Mouse (Mus musculus): ENCODE results near the gene Phf1. TPM values are rescaled to one million over a fixed set of nuclear protein-coding genes. Genes with fewer than 3 reads are reported as not detected.
"Not testable (repeated sequence)": the region's sequence is repeated elsewhere in the genome, so short reads cannot be mapped to it uniquely, and the experiment has no call there.

Gene Phf1
- polyA plus RNA-seq, 1 experiment from 2014 or later, result 15.7 TPM

- Histone ChIP-seq H3K4me2 (replicated peaks) (no peak overlapping the region), H3K27me3 (no peaks in the 10 kb centered on the region), H3K9me3 (replicated peaks) (0 out of 2 replicates have a peak, but pooled peaks cover 5% of the 10 kb centered on the region), H3K36me3 (no peaks in the 10 kb centered on the region), H3K27ac (no peak overlapping the region), H3K4me1 (peaks cover 7% of the 10 kb centered on the region), H3K9ac (no peak overlapping the region), H3K4me3 (no peak overlapping the region)
- WGBS, result 32% methylated on average over 1 of the region's 1 CpGs
- no peak for ATAC-seq (ENCODE audit: low FRiP score)
These were observed 17.6 kb upstream of the Phf1 start for GRCm38 (mm10) chr17:26915248-26915647.

DNA sequence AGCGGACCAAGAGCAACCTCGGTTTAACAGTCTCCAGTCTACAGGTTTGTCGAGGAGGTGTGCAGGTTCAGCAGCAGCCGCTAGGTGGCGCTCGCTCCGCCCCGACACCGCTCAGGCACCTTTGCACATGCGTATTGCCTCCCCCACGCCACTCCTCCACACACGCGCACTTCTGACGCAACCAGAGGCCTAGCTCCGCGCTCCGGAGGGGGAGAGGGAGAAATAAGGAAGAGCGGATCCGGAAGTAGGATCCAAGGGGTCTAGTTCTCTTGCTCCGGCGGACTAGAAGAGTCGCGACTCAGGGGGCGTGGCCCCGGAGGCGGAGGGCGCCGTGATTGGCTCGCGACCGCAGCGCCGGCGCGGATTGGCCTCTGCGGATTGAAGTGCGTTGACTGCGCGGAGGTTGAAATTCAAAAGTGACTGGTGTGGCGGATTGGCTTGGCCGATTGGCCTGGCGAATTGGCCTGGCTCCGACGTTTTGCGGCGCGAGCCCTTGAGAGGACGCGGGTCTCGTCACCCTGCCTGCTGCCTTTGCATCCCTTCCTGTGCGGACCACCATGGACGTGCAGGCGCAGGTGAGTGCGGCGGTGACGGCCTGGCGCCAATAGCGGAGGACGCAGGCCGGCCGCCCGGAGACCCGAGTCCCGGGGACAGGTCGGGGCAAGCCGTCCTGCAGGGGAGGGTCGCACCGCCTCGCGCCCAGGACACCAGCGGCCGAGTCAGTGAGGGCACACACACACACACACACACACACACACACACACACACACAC lies 16.0 kb upstream of the Phf1 start, which contains the start of gene Kifc5b:
Kifc5b (plus strand) TSS at position 381 of the 772 bp plus-strand sequence.
- H3K27me3 ChIP-seq, result no peaks in the 10 kb centered on the region
- peaks cover 8% of the 10 kb centered on the region; the same call in 1 of the 2 replicates for H3K36me3 ChIP-seq
- H3K27ac ChIP-seq, result peak within 1 kb of the TSS; percentile 35; the same call in 1 of the 2 replicates
- WGBS, result under 1% methylated on average over 70 of the region's 72 CpGs
- peak within 1 kb of the TSS; percentile 72 for H3K4me3 ChIP-seq
- peak within 1 kb of the TSS; percentile 80 for H3K4me2 ChIP-seq (replicated peaks)
- H3K4me1 ChIP-seq, result peaks cover 7% of the 10 kb centered on the region
- H3K9ac ChIP-seq, result peak within 1 kb of the TSS; percentile 68
- H3K9me3 ChIP-seq (replicated peaks), result 0 out of 2 replicates have a peak, but pooled peaks cover 5% of the 10 kb centered on the region
- peak; percentile 99 for ATAC-seq (ENCODE audit: low FRiP score)

DNA sequence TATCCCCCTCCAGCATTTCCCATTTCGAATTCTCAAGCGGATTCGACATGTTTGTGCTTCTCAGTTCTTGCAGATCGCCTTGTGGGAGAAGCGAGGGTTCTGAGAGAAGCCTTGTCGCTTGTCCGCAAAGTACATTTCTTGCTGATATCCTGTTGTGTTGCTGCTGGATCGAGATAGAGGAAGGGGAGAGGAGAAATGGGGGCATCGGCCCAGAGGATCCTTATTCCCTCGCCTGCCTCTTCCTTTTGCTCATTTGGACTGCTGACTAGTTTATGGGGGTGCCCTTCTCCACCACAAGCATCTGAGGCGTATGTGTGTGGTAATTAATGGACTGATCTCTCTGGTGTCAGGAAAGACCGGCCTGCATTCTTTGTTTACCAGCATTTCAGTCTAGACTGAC lies 15.3 kb upstream of the Phf1 start:
- H3K4me1 ChIP-seq; H3K9me3 ChIP-seq (replicated peaks); H3K27me3 ChIP-seq; H3K27ac ChIP-seq; ATAC-seq (ENCODE audit: low FRiP score); H3K36me3 ChIP-seq: not testable (repeated sequence)
- peak overlapping the region; percentile 72 for H3K4me3 ChIP-seq
- WGBS, result under 1% methylated on average over 12 of the region's 12 CpGs
- H3K9ac ChIP-seq, result peak overlapping the region; percentile 68
- peak overlapping the region; percentile 80 for H3K4me2 ChIP-seq (replicated peaks)

- Histone ChIP-seq H3K4me3 (peak overlapping the region; percentile 18), H3K27me3 (no peaks in the 10 kb centered on the region), H3K9me3 (replicated peaks) (0 out of 2 replicates have a peak, but pooled peaks cover 5% of the 10 kb centered on the region), H3K4me1 (peaks cover 7% of the 10 kb centered on the region), H3K4me2 (replicated peaks) (peak overlapping the region; percentile 80), H3K9ac (no peak overlapping the region), H3K27ac (no peak overlapping the region), H3K36me3 (peaks cover 11% of the 10 kb centered on the region; the same call in 1 of the 2 replicates)
- ATAC-seq (ENCODE audit: low FRiP score), result no peak
- 78% methylated on average over 2 of the region's 2 CpGs for WGBS
These were observed 14.5 kb upstream of the Phf1 start for GRCm38 (mm10) chr17:26918343-26918742.

DNA sequence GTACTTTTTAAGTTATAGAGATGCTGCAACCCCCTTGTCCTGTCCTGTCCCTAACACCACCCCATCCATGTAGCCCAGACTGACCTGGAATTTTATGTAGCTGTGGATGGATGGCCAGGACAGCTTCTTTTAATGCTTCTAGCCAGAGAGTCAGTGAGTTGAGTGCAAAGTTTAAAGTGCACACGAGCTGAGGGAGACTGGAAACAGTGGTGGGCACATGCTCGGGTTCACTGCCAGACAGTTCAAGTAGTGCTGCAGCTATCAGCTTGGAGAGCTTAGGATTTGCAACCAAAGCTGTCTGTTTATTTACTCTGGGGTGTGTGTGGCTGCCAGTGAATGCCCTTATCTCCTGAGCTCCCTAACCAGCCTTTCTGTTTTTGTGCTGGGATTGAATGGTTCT lies 13.3 kb upstream of the Phf1 start:
- not testable (repeated sequence) for H3K27me3 ChIP-seq; H3K4me2 ChIP-seq (replicated peaks); H3K4me3 ChIP-seq; H3K9ac ChIP-seq; H3K9me3 ChIP-seq (replicated peaks); H3K27ac ChIP-seq; ATAC-seq (ENCODE audit: low FRiP score); H3K4me1 ChIP-seq
- 89% methylated on average over 2 of the region's 2 CpGs for WGBS
- peaks cover 11% of the 10 kb centered on the region; the same call in 1 of the 2 replicates for H3K36me3 ChIP-seq

GRCm38 (mm10) chr17:26922368-26922767 lies 10.5 kb upstream of the Phf1 start:
- whole genome bisulfite sequencing, result 92% methylated on average over 6 of the region's 6 CpGs
- H3K9me3 ChIP-seq (replicated peaks); H3K4me1 ChIP-seq; H3K4me2 ChIP-seq (replicated peaks); H3K4me3 ChIP-seq; H3K27me3 ChIP-seq; H3K9ac ChIP-seq; ATAC-seq (ENCODE audit: low FRiP score); H3K27ac ChIP-seq: not testable (repeated sequence)
- H3K36me3 ChIP-seq, result peaks cover 33% of the 10 kb centered on the region

- WGBS, result 94% methylated on average over 9 of the region's 9 CpGs
- not testable (repeated sequence) for H3K9me3 ChIP-seq (replicated peaks); H3K4me1 ChIP-seq; H3K27me3 ChIP-seq; H3K9ac ChIP-seq; H3K4me3 ChIP-seq; H3K4me2 ChIP-seq (replicated peaks); ATAC-seq (ENCODE audit: low FRiP score); H3K27ac ChIP-seq
- H3K36me3 ChIP-seq, result peaks cover 50% of the 10 kb centered on the region
These were observed 7.4 kb upstream of the Phf1 start for GRCm38 (mm10) chr17:26925414-26925813.

DNA sequence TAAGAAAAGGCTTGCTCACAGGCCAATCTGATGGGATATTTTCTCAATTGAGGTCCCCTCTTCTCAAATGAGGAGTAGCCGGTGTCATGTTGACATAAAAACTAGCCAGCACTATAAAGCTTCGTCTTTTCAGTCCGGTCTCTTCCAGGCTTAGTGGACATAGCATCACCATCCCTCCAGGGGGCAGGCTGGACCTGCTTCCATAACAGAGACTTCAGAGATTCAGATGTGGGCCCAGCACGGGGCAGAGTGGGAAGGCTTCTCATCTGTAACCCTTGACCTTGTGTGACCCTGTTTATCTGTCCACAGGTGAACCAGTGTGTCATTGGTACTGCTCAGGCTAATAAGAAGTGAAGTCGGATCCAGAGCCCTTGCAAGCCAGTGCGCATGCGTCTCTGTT lies 1.1 kb upstream of the Phf1 start:
- not testable (repeated sequence) for H3K27me3 ChIP-seq; H3K4me2 ChIP-seq (replicated peaks); H3K9me3 ChIP-seq (replicated peaks); H3K27ac ChIP-seq; ATAC-seq (ENCODE audit: low FRiP score); H3K4me3 ChIP-seq; H3K9ac ChIP-seq
- whole genome bisulfite sequencing, result 67% methylated on average over 7 of the region's 7 CpGs
- H3K36me3 ChIP-seq, result peaks cover 43% of the 10 kb centered on the region
- peaks cover 20% of the 10 kb centered on the region for H3K4me1 ChIP-seq

DNA sequence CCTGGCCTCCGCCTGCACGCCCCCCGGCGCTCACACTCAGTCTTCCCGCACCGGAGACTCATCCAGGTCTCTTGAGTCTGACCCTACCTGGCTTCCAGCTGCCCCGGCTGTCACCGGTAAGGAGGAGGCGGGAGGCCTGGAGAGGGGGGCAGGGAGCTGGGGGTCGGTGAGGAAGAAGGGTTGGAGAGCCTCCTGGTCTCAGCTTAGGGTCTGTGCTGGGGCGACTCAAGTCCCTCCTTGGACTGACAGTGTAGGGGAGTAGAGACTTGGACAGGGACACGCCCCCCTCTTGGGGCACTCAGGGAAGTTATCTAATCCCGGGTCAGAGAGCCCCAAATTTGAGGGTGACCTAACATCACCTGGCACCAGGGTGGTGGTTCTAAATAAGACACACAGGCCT lies 567 bp downstream of the Phf1 start:
- WGBS, result 13% methylated on average over 13 of the region's 13 CpGs
- peaks cover 30% of the 10 kb centered on the region for H3K4me1 ChIP-seq
- H3K36me3 ChIP-seq, result peaks cover 37% of the 10 kb centered on the region
- peak overlapping the region; percentile 88 for H3K9ac ChIP-seq
- no peaks in the 10 kb centered on the region for H3K9me3 ChIP-seq (replicated peaks)
- H3K4me3 ChIP-seq, result peak overlapping the region; percentile 72
- peak overlapping the region; percentile 81 for H3K27ac ChIP-seq
- H3K4me2 ChIP-seq (replicated peaks), result peak overlapping the region; percentile 88
- H3K27me3 ChIP-seq, result no peaks in the 10 kb centered on the region
- peak; percentile 33; the same call in 1 of the 2 replicates for ATAC-seq (ENCODE audit: low FRiP score)

DNA sequence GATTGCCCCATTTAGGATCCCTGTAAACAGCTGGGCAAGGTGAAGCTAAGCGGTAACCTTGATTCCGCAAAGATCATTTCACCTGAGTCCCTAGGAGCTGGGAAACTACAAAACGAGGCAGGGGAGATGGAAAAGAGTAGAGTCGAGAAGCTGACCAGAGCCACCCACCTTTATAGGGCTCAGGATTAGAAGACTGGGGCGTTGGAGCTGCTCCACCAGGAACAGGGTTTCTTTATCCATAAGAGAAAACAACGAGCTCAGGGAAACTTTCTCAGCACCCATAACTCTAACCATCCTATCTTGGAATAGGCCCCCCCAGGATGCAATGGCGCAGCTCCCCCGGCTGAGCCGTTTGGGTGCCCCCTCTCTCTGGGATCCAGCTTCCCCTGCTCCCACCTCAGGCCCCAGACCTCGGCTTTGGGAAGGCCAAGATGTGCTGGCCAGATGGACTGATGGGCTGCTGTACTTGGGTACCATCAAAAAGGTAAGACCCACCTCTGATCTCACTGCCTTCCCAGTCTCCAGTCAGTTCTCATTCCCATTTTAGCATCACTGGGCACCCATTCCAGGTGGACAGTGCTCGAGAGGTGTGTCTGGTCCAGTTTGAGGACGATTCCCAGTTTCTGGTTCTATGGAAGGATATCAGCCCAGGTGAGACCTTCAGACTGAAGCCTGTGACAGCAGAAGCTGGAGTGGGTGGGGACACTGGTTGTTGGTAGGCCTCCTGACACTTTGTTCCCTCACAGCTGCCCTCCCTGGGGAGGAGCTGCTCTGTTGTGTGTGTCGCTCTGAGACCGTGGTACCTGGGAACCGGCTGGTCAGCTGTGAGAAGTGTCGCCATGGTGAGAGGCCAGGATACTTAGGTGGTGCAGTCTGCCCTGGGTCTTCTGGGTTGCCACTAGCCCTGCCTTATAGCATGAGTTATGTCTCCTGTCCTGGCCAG lies 1.3 kb downstream of the Phf1 start:
- Histone ChIP-seq H3K9ac (peak overlapping the region; percentile 88), H3K27me3 (no peaks in the 10 kb centered on the region), H3K36me3 (peaks cover 31% of the 10 kb centered on the region), H3K4me3 (peak overlapping the region; percentile 72), H3K27ac (no peak overlapping the region), H3K4me2 (replicated peaks) (peak overlapping the region; percentile 88), H3K4me1 (peaks cover 35% of the 10 kb centered on the region), H3K9me3 (replicated peaks) (no peaks in the 10 kb centered on the region)
- ATAC-seq (ENCODE audit: low FRiP score), result no peak
- 82% methylated on average over 16 of the region's 16 CpGs for WGBS

DNA sequence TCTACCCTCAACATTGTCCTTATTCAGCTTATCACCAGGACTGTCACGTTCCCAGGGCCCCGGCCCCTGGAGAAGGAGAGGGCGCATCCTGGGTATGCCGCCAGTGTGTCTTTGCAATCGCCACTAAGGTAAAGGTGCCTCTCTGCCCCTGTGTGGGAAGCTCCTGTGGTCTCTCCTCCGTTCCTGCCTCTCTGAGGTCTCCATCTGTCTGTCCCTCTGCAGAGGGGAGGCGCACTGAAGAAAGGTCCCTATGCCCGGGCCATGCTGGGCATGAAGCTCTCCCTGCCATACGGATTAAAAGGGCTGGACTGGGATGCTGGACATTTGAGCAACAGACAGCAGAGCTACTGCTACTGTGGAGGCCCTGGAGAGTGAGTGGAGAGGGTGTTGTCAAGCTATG lies 2.2 kb downstream of the Phf1 start:
- Histone ChIP-seq H3K27me3 (no peaks in the 10 kb centered on the region), H3K9ac (0 out of 2 replicates have a peak overlapping the region, but pooled peaks have one; percentile 0), H3K36me3 (peaks cover 27% of the 10 kb centered on the region), H3K27ac (no peak overlapping the region), H3K4me3 (no peak overlapping the region), H3K4me2 (replicated peaks) (no peak overlapping the region), H3K4me1 (peaks cover 38% of the 10 kb centered on the region), H3K9me3 (replicated peaks) (no peaks in the 10 kb centered on the region)
- WGBS, result 93% methylated on average over 9 of the region's 9 CpGs
- no peak for ATAC-seq (ENCODE audit: low FRiP score)

DNA sequence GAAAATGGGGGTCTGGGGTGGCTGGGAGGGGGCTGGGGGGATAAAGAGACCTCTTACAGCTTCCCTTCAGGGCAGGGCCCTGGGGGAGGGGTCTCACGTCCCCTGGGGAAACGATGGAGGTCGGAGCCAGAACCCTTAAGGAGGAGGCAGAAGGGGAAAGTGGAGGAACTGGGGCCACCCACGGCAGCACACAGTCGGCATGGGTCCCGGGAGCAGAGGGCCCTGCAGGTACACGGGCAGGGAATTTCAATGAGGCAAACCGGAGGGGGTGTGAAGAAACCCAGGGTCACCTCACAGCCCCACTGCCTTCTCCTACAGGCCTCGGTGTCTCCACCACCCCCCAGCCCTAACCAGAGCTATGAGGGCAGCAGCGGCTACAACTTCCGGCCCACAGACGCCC lies 3.6 kb downstream of the Phf1 start:
- Histone ChIP-seq H3K36me3 (peaks cover 27% of the 10 kb centered on the region), H3K9me3 (replicated peaks) (no peaks in the 10 kb centered on the region), H3K27me3 (no peaks in the 10 kb centered on the region), H3K4me2 (replicated peaks) (no peak overlapping the region), H3K4me1 (peaks cover 51% of the 10 kb centered on the region), H3K4me3 (no peak overlapping the region), H3K9ac (peak overlapping the region; percentile 43; the same call in 1 of the 2 replicates), H3K27ac (no peak overlapping the region)
- no peak for ATAC-seq (ENCODE audit: low FRiP score)
- 84% methylated on average over 12 of the region's 12 CpGs for WGBS

Data from hindbrain, embryonic 12.5 days (tissue).